Mouse (Mus musculus): ENCODE data around the gene Cyp8b1. TPM values are rescaled to one million over a fixed set of nuclear protein-coding genes. Genes with fewer than 3 reads are reported as not detected.

The Cyp8b1 gene
- polyA plus RNA-seq, 1 experiment from 2014 or later = not detected

GRCm38 (mm10) chr9:121914226-121914757 lies 1.8 kb downstream of the Cyp8b1 start:
- Histone ChIP-seq H3K4me2 (no peak overlapping the region), H3K36me3 (no peaks in the 10 kb centered on the region), H3K9ac (no peak overlapping the region), H3K27me3 (no peaks in the 10 kb centered on the region), H3K27ac (no peak overlapping the region), H3K4me3 (no peak overlapping the region), H3K4me1 (no peaks in the 10 kb centered on the region), H3K9me3 (no peaks in the 10 kb centered on the region)
- 71% methylated on average over 8 of the region's 8 CpGs for WGBS
- ATAC-seq (ENCODE audit: insufficient number of reproducible peaks, low FRiP score, low TSS enrichment, low read depth) = no peak

GRCm38 (mm10) chr9:121912786-121913185 lies 3.3 kb downstream of the Cyp8b1 start:
- Histone ChIP-seq H3K27ac (no peak overlapping the region), H3K36me3 (no peaks in the 10 kb centered on the region), H3K4me3 (no peak overlapping the region), H3K27me3 (no peaks in the 10 kb centered on the region), H3K4me1 (no peaks in the 10 kb centered on the region), H3K9me3 (no peaks in the 10 kb centered on the region), H3K9ac (no peak overlapping the region), H3K4me2 (no peak overlapping the region)
- ATAC-seq (ENCODE audit: insufficient number of reproducible peaks, low FRiP score, low TSS enrichment, low read depth) = no peak
- 85% methylated on average over 4 of the region's 4 CpGs for WGBS

GRCm38 (mm10) chr9:121911196-121911595 lies 4.9 kb downstream of the Cyp8b1 start:
- no peak for ATAC-seq (ENCODE audit: insufficient number of reproducible peaks, low FRiP score, low TSS enrichment, low read depth)
- no peaks in the 10 kb centered on the region for H3K9me3 ChIP-seq
- WGBS = 84% methylated on average over 7 of the region's 7 CpGs

GRCm38 (mm10) chr9:121909635-121910034 lies 6.5 kb downstream of the Cyp8b1 start:
- H3K4me2 ChIP-seq = no peak overlapping the region
- no peak overlapping the region for H3K4me3 ChIP-seq
- no peaks in the 10 kb centered on the region for H3K27me3 ChIP-seq
- no peaks in the 10 kb centered on the region for H3K9me3 ChIP-seq
- ATAC-seq (ENCODE audit: insufficient number of reproducible peaks, low FRiP score, low TSS enrichment, low read depth) = no peak
- no peaks in the 10 kb centered on the region for H3K4me1 ChIP-seq
- WGBS = 83% methylated on average over 6 of the region's 6 CpGs
- H3K36me3 ChIP-seq = no peaks in the 10 kb centered on the region
- no peak overlapping the region for H3K9ac ChIP-seq
- H3K27ac ChIP-seq = no peak overlapping the region

More at GRCm38 (mm10) chr9:121911196-121911595, 4.9 kb downstream of the Cyp8b1 start:
- Histone ChIP-seq H3K27me3 (no peaks in the 10 kb centered on the region), H3K4me3 (no peak overlapping the region), H3K9ac (no peak overlapping the region), H3K27ac (no peak overlapping the region), H3K4me2 (no peak overlapping the region), H3K36me3 (no peaks in the 10 kb centered on the region), H3K4me1 (no peaks in the 10 kb centered on the region)

GRCm38 (mm10) chr9:121908321-121908720 lies 7.8 kb downstream of the Cyp8b1 start:
- H3K9ac ChIP-seq = no peak overlapping the region
- H3K36me3 ChIP-seq = no peaks in the 10 kb centered on the region
- H3K9me3 ChIP-seq = no peaks in the 10 kb centered on the region
- no peak overlapping the region for H3K4me2 ChIP-seq
- no peaks in the 10 kb centered on the region for H3K4me1 ChIP-seq
- H3K4me3 ChIP-seq = no peak overlapping the region
- ATAC-seq (ENCODE audit: insufficient number of reproducible peaks, low FRiP score, low TSS enrichment, low read depth) = no peak
- WGBS = 89% methylated on average over 17 of the region's 17 CpGs
- H3K27ac ChIP-seq = no peak overlapping the region
- H3K27me3 ChIP-seq = no peaks in the 10 kb centered on the region

- H3K27me3 ChIP-seq = no peaks in the 10 kb centered on the region
- no peaks in the 10 kb centered on the region for H3K9me3 ChIP-seq
- no peaks in the 10 kb centered on the region for H3K36me3 ChIP-seq
- no peaks in the 10 kb centered on the region for H3K4me1 ChIP-seq
- 78% methylated on average over 10 of the region's 10 CpGs for WGBS
- no peak overlapping the region for H3K4me2 ChIP-seq
- no peak overlapping the region for H3K27ac ChIP-seq
- no peak overlapping the region for H3K9ac ChIP-seq
- ATAC-seq (ENCODE audit: insufficient number of reproducible peaks, low FRiP score, low TSS enrichment, low read depth) = no peak
- H3K4me3 ChIP-seq = no peak overlapping the region
These were observed 8.6 kb downstream of the Cyp8b1 start for GRCm38 (mm10) chr9:121907356-121908070.

GRCm38 (mm10) chr9:121906456-121906855 lies 9.6 kb downstream of the Cyp8b1 start:
- Histone ChIP-seq H3K27me3 (no peaks in the 10 kb centered on the region), H3K9ac (no peak overlapping the region), H3K4me3 (no peak overlapping the region), H3K4me2 (no peak overlapping the region), H3K36me3 (no peaks in the 10 kb centered on the region), H3K27ac (no peak overlapping the region), H3K9me3 (no peaks in the 10 kb centered on the region), H3K4me1 (no peaks in the 10 kb centered on the region)
- ATAC-seq (ENCODE audit: insufficient number of reproducible peaks, low FRiP score, low TSS enrichment, low read depth) = no peak
- WGBS = 83% methylated on average over 5 of the region's 5 CpGs

GRCm38 (mm10) chr9:121905556-121906185 lies 10.4 kb downstream of the Cyp8b1 start:
- Histone ChIP-seq H3K27me3 (no peaks in the 10 kb centered on the region), H3K4me1 (no peaks in the 10 kb centered on the region), H3K4me2 (no peak overlapping the region), H3K27ac (no peak overlapping the region), H3K9ac (no peak overlapping the region), H3K36me3 (no peaks in the 10 kb centered on the region), H3K9me3 (no peaks in the 10 kb centered on the region), H3K4me3 (no peak overlapping the region)
- no peak for ATAC-seq (ENCODE audit: insufficient number of reproducible peaks, low FRiP score, low TSS enrichment, low read depth)
- 88% methylated on average over 4 of the region's 4 CpGs for WGBS

GRCm38 (mm10) chr9:121904946-121905345 lies 11.2 kb downstream of the Cyp8b1 start:
- Histone ChIP-seq H3K27me3 (no peaks in the 10 kb centered on the region), H3K4me2 (no peak overlapping the region), H3K4me3 (no peak overlapping the region), H3K4me1 (no peaks in the 10 kb centered on the region), H3K27ac (no peak overlapping the region), H3K9me3 (no peaks in the 10 kb centered on the region), H3K36me3 (no peaks in the 10 kb centered on the region), H3K9ac (no peak overlapping the region)
- no peak for ATAC-seq (ENCODE audit: insufficient number of reproducible peaks, low FRiP score, low TSS enrichment, low read depth)
- WGBS = 89% methylated on average over 7 of the region's 7 CpGs

GRCm38 (mm10) chr9:121904319-121904718 lies 11.8 kb downstream of the Cyp8b1 start:
- H3K36me3 ChIP-seq = no peaks in the 10 kb centered on the region
- no peak overlapping the region for H3K9ac ChIP-seq
- ATAC-seq (ENCODE audit: insufficient number of reproducible peaks, low FRiP score, low TSS enrichment, low read depth) = no peak
- H3K27ac ChIP-seq = no peak overlapping the region
- no peaks in the 10 kb centered on the region for H3K4me1 ChIP-seq
- 75% methylated on average over 4 of the region's 4 CpGs for WGBS
- no peaks in the 10 kb centered on the region for H3K27me3 ChIP-seq
- no peak overlapping the region for H3K4me2 ChIP-seq
- H3K9me3 ChIP-seq = no peaks in the 10 kb centered on the region
- H3K4me3 ChIP-seq = no peak overlapping the region

- Histone ChIP-seq H3K9ac (no peak overlapping the region), H3K27me3 (no peaks in the 10 kb centered on the region), H3K4me1 (no peaks in the 10 kb centered on the region), H3K4me2 (no peak overlapping the region), H3K36me3 (no peaks in the 10 kb centered on the region), H3K27ac (no peak overlapping the region), H3K4me3 (no peak overlapping the region), H3K9me3 (no peaks in the 10 kb centered on the region)
- ATAC-seq (ENCODE audit: insufficient number of reproducible peaks, low FRiP score, low TSS enrichment, low read depth) = no peak
- WGBS = 62% methylated on average over 8 of the region's 8 CpGs
These were observed 12.4 kb downstream of the Cyp8b1 start for GRCm38 (mm10) chr9:121903476-121904305.
